Mouse (Mus musculus) kidney, adult 8-10 months (tissue): ENCODE measurements at regions not wholly inside any gene's neighbourhood (a gene's known extent, or its start where the extent isn't known, plus 50 kb on each side); places are given as distances from the start of the nearest gene placed in this dataset.
"Not testable (repeated sequence)": the region's sequence is repeated elsewhere in the genome, so short reads cannot be mapped to it uniquely, and the experiment has no call there.

Source experiments
- DNase-seq, 2 experiments: peaks; one replicate each; pipeline ENCODE4 v3.0.0; 2022

GRCm38 (mm10) chr3:57963965-57964364, 116.1 kb upstream of the Pfn2 start:
- no peak for DNase-seq

GRCm38 (mm10) chr3:57970614-57971013, 122.7 kb upstream of the Pfn2 start:
- DNase-seq: not testable (repeated sequence)

GRCm38 (mm10) chr3:57972469-57973245, 124.8 kb upstream of the Pfn2 start:
- no peak for DNase-seq

GRCm38 (mm10) chr3:57973546-57973945, 125.7 kb upstream of the Pfn2 start:
- DNase-seq: no peak

GRCm38 (mm10) chr3:57975379-57975778, 127.5 kb upstream of the Pfn2 start:
- no peak for DNase-seq

GRCm38 (mm10) chr3:57976640-57977229, 128.9 kb upstream of the Pfn2 start:
- no peak for DNase-seq

- DNase-seq: no peak
Observed at GRCm38 (mm10) chr3:57988175-57988574, 140.3 kb upstream of the Pfn2 start.

GRCm38 (mm10) chr3:57990738-57991137, 142.9 kb upstream of the Pfn2 start:
- DNase-seq: no peak

GRCm38 (mm10) chr3:57998121-57999102, 150.5 kb upstream of the Pfn2 start:
- DNase-seq: no peak

- peak; percentile 13 to 45 for DNase-seq
Observed at GRCm38 (mm10) chr3:58002792-58003574, 155.1 kb upstream of the Pfn2 start.

- no peak for DNase-seq
Observed at GRCm38 (mm10) chr3:58024750-58025392, 177.0 kb upstream of the Pfn2 start.

- peak; percentile 15 to 61 for DNase-seq
Observed at GRCm38 (mm10) chr3:58049618-58050017, 201.7 kb upstream of the Pfn2 start.

- no peak for DNase-seq
Observed at GRCm38 (mm10) chr3:58054726-58055125, 206.8 kb upstream of the Pfn2 start.

GRCm38 (mm10) chr3:58055181-58055580, 207.3 kb upstream of the Pfn2 start:
- no peak for DNase-seq

GRCm38 (mm10) chr3:58056191-58057063, 208.5 kb upstream of the Pfn2 start:
- peak in 1 of 2 experiments; percentile 24 for DNase-seq

GRCm38 (mm10) chr3:58057064-58057396, 209.2 kb upstream of the Pfn2 start:
- DNase-seq: no peak

- DNase-seq: no peak
Observed at GRCm38 (mm10) chr3:58058134-58058533, 210.3 kb upstream of the Pfn2 start.

GRCm38 (mm10) chr3:58063852-58064549, 216.1 kb upstream of the Pfn2 start:
- no peak for DNase-seq

- peak in 1 of 2 experiments; percentile 37 for DNase-seq
Observed at GRCm38 (mm10) chr3:58071574-58071973, 223.7 kb upstream of the Pfn2 start.

- DNase-seq: no peak
Observed at GRCm38 (mm10) chr3:58072230-58072839, 224.5 kb upstream of the Pfn2 start.
